Mouse (Mus musculus): ENCODE data around the gene Med27. TPM values are rescaled to one million over a fixed set of nuclear protein-coding genes. Genes with fewer than 3 reads are reported as not detected.
"Not testable (repeated sequence)": the region's sequence is repeated elsewhere in the genome, so short reads cannot be mapped to it uniquely, and the experiment has no call there.

Med27 gene
- total RNA-seq, 2 experiments from 2014 or later: 23.7 to 24.3 TPM

DNA sequence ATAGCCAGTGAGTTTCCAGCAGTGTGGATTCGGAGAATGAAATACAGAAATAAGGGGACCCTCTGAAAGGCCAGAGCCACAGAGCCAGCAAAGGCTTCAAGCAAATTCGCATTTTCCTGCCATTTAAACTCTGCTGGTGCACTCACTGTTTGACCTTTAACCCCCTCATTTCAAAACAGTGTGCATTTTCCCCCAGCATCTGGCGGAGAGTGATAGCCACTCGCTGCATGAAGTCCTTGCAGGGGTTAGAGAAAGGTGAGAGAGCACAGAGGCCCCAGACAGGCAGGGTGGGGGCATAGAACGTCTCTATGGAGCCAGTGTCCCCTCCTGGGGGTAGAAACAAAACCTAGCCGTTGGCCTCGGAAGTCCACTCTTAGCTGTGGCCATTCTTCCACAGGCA, 166.5 kb downstream of the Med27 start:
- no peak for DNase-seq (ENCODE audit: low spot score in 2 of 2)

- DNase-seq (ENCODE audit: low spot score in 2 of 2): no peak
Measured at GRCm38 (mm10) chr2:29514836-29515235, 168.2 kb downstream of the Med27 start.

GRCm38 (mm10) chr2:29515831-29516447, 169.3 kb downstream of the Med27 start:
- peak; percentile 45 to 64 for DNase-seq (ENCODE audit: low spot score in 2 of 2)

DNA sequence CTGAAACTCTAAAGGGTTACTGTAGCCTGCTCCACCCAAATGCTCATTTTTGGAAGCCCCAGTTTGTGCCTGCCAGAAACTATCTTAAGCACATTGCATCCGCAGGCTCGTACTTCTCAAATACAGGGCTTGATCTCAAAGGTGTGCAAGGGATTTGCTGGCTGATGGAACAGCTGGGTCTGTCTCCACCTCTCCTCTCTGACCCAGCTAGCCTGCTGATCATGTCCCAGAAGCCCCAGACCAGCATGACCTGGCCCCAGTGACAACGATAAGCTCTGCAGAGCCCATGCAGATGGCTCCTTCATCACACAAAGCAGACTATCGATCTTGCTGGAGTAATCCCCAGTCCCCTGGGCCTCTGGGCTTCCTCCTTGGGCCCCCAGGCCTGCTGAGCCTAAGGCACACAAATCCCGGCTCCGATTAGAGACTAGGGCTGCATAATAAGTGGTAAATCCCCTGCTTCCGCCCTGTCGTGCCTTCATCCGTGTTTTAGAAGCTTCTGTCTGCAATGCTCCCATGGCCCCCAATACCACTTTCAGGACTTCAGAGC, 170.1 kb downstream of the Med27 start:
- DNase-seq (ENCODE audit: low spot score in 2 of 2): no peak

DNA sequence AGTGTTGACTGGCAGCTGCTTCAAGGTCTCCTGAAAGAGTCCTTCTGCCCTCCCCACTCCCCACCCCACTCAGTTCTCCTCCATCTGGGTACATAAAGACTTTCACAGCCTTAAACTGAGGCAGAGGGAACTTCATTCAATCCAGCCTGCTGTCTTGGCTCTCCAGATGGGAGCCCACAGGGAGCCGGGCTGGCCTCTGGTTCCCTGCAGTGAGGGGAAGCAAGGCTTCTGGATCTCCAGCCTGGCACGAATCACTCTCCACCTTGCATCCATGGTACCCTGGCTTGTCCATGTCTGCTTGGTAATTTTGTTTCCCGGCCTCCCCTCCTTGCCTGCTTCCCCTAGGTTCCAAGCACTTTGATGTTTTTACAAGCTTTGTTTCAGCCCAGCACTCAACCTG, 172.8 kb downstream of the Med27 start:
- no peak for DNase-seq (ENCODE audit: low spot score in 2 of 2)

DNA sequence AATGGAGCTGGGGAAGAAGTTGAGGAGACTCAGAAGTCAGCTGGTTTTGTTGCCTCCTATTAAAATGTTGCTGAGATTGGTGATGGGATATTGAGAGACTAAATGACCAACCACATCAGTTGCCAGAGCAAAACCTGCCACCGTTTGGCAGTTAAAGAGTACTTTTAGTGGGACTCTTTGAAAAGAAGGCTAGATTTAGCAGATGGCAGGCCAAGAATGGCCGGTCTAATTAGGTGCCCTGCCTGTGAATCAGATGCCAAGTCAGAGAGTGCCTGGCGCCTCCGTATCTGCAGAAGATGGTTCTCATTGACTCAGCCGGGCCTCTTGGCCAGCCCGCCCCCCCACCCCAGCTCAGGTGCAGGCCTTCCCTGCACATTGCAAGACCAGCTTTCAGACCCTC, 173.6 kb downstream of the Med27 start:
- no peak for DNase-seq (ENCODE audit: low spot score in 2 of 2)

- no peak for DNase-seq (ENCODE audit: low spot score in 2 of 2)
Measured at GRCm38 (mm10) chr2:29521486-29521885, 174.9 kb downstream of the Med27 start.

- DNase-seq (ENCODE audit: low spot score in 2 of 2): no peak
Measured at GRCm38 (mm10) chr2:29523918-29524811, 177.5 kb downstream of the Med27 start.

DNA sequence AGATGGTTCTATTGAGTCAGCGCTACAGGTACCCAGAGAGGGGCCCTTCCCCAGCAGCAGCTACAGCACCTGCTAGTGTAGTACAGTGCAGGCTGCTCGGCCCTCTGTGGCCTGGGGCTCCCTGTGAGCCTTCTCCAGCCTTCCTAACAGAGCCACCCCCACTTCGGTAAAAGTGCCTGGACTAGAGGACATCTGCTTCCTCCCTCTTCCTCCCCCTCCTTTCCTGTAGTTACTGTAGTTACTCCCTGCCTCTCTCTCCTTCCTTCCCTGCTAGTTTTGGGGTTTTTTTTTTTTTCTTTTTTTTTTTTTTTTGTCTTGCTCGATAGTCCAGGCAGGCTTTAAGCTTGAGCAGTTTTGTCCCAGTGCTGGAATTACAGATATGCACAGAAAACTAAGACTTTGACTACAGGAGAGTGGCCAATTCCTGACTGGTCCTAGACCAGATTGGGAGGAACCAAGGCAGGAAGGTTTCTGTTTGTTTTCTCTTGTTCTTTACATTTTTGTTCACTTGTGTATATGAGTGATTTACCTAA, 178.7 kb downstream of the Med27 start:
- DNase-seq (ENCODE audit: low spot score in 2 of 2): no peak

GRCm38 (mm10) chr2:29526266-29526665, 179.6 kb downstream of the Med27 start:
- peak in 1 of 2 experiments; percentile 46 for DNase-seq (ENCODE audit: low spot score in 2 of 2)

DNA sequence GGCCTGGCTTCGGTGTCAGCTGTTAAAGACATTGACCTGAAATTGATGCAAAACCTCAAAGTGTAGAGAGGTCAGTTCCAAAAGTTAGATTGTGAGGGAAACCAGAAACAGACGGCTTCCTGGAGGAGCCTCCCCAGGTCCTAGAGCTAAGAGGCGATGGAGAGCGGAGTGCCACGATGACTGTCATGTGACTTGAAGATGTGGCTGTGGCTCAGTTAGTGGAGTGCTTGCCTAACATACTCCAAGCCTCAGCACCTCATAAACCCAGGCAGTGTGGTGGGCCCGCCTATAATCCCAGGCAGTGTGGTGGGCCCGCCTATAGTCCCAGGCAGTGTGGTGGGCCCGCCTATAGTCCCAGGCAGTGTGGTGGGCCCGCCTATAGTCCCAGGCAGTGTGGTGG, 180.9 kb downstream of the Med27 start:
- not testable (repeated sequence) for DNase-seq (ENCODE audit: low spot score in 2 of 2)

DNA sequence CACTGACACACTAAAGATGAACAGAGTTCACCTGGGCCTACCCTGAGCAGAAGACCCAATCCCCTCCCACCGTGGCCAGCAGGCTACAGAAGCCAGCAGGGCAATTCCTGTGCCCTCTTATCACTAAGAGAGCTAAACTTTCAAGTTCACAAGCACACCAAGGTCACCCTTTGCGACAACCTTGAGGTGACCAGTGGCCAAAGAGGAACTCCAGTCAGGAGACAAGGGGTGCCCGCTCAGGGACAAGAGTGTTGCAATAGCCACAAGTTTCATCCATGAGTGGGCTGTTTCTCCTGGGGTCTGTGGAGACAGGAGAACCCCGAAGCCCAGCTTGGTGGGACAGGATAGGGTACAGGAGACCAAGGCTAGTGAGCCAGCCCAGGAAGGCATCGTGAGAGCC, 182.2 kb downstream of the Med27 start:
- DNase-seq (ENCODE audit: low spot score in 2 of 2): no peak

GRCm38 (mm10) chr2:29529788-29530187, 183.2 kb downstream of the Med27 start:
- not testable (repeated sequence) for DNase-seq (ENCODE audit: low spot score in 2 of 2)

- no peak for DNase-seq (ENCODE audit: low spot score in 2 of 2)
Measured at GRCm38 (mm10) chr2:29532173-29532572, 185.6 kb downstream of the Med27 start.

- DNase-seq (ENCODE audit: low spot score in 2 of 2): no peak
Measured at GRCm38 (mm10) chr2:29532921-29533320, 186.3 kb downstream of the Med27 start.

GRCm38 (mm10) chr2:29535566-29536244, 189.1 kb downstream of the Med27 start:
- DNase-seq (ENCODE audit: low spot score in 2 of 2): no peak

DNA sequence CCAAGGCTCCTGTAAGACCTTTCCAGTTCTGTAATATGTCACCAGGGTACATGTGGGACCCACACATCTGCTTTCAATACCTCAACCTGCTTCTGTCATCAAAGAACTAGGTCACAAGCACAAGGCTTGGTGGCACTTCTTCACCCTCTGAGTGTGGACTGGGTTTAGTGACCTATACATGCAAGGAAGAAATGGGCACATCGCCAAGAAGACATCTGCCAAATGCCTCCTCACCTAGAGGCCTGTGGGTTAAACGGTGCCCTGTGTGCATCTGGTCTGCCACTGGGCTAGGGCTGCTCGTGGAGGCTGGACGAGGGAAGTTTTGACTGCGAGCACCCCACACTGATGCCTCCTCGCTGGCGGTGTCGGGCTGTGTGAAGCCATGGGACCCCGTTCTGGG, 189.9 kb downstream of the Med27 start:
- DNase-seq (ENCODE audit: low spot score in 2 of 2): no peak

DNA sequence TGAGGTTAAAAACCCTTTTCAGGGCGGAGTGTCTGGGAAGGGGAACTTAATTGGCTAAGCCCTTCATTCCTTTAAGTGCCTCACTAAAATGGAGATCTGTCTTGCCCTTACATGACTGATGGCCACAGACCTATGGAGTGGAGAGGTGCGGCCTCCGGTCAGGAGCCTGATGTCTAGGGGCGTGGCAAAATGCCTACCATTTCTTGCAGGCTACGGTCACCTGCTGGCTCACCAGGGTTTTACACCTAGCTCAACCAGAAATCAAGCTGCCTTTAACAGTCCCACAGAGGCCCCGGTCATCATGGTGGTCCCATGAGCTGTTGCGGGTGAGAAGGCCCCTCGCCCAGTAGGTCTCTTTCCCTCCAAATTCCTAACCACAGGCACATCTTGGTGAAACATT, 190.7 kb downstream of the Med27 start:
- DNase-seq (ENCODE audit: low spot score in 2 of 2): no peak

DNA sequence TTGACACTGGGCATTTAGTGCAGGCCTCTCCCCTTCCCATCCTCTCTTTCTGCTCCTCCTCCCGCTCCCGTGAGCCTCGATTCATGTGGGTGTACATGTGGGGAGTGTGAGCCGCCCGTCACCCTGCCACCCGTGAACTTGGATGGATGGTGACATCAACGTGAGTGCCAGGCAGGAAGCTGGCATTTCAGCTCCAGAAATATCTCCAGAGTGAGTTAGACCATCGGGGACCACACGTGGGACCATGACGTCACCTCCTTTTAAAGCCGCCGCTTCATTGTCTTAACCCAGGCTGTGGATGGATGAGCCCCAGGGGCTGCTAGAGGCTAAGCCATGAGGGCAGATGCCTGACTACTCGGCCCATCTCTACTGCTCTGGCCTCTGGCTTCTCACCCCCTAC, 195.4 kb downstream of the Med27 start:
- DNase-seq (ENCODE audit: low spot score in 2 of 2): no peak

GRCm38 (mm10) chr2:29546571-29546970, 200.0 kb downstream of the Med27 start:
- DNase-seq (ENCODE audit: low spot score in 2 of 2): no peak

- DNase-seq (ENCODE audit: low spot score in 2 of 2): no peak
Measured at GRCm38 (mm10) chr2:29551816-29552585, 205.4 kb downstream of the Med27 start.

Measured in gastrocnemius, postnatal 4 days (tissue).